Comparison of ENCODE assay signal across 27 mouse cellular contexts in the genomic region with DNA sequence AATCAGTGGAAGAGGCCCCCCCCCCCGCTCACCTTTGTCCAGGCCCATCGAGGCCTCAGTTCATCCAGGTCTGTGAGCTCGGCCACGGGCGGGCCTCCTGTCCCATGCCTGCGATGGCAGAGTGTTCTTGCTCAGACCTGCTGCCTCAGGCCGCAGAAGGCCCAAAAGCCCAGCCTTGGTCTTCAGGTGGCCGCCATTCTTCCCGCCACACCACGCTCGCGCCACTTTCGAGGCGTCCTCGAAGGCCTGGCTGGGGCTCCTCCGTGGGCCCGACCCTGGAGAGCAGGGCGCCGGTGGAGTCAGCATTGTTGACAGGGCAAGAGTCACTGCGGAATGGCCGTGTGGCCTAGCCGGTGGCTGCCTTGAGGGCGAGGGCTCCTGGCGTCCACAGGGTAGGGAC.
DNase-seq lines count a peak whose midpoint lies in the region; ATAC-seq lines count a peak whose summit lies in the region.
"Had no signal": no experiment of that assay in that cellular context is flagged by ENCODE, and none has a peak within 500 bp of the region (broad histone marks: within the 10 kb centered on the region; RNA-seq: fewer than 3 reads in every experiment).

No protein-coding gene starts in this region.

- H3K4me2 ChIP-seq in embryonic facial prominence, embryonic 15.5 days (replicated peaks), result no peak overlapping the region
- no peak overlapping the region for H3K4me2 ChIP-seq in heart, embryonic 16.5 days (ENCODE audit: low read depth, low read length)
- H3K4me2 ChIP-seq: embryonic facial prominence, embryonic 12.5 days; heart, embryonic 11.5 days; hindbrain, embryonic 13.5 days; intestine, embryonic 15.5 days had no signal

- 0 out of 2 replicates have a peak, but pooled peaks have one; percentile 24 for ATAC-seq in embryonic facial prominence, embryonic 15.5 days (ENCODE audit: insufficient number of reproducible peaks, low FRiP score, low TSS enrichment, low read depth)
- peak; percentile 37; the same call in 1 of the 2 replicates for ATAC-seq in heart, embryonic 16.5 days (replicated peaks; ENCODE audit: extremely low read depth, insufficient read depth, low FRiP score)
- ATAC-seq: forebrain, embryonic 14.5 days; forebrain, postnatal 0 days; hindbrain, embryonic 16.5 days; intestine, embryonic 15.5 days; Patski had no signal

- no peak for DNase-seq in embryonic facial prominence, embryonic 10.5 days (ENCODE audit: low spot score)
- no peak for DNase-seq in heart, adult 18-20 months
- peak; percentile 34 for DNase-seq in testis, postnatal 10 days (ENCODE audit: low spot score)
- no peak for DNase-seq in testis, postnatal 14 days (ENCODE audit: low spot score)
- DNase-seq: adrenal gland, postnatal 10 days; adrenal gland, postnatal 36 days; B cell, adult 2 months; cerebellum, adult 9-10 months; cerebellum, postnatal 14 days; forebrain, postnatal 0 days; gastrocnemius, adult 2 months; gastrocnemius, postnatal 14 days; heart, adult 2 months; heart, postnatal 10 days; heart, postnatal 36 days had no signal

- no peaks in the 10 kb centered on the region for H3K27me3 ChIP-seq in embryonic facial prominence, embryonic 15.5 days
- H3K27me3 ChIP-seq in embryonic facial prominence, embryonic 10.5 days (replicated peaks; ENCODE audit: low read depth, poor library complexity, severe bottlenecking), result no peaks in the 10 kb centered on the region
- H3K27me3 ChIP-seq in heart, embryonic 16.5 days (ENCODE audit: control insufficient read depth, insufficient read depth, low read length), result no peaks in the 10 kb centered on the region
- H3K27me3 ChIP-seq: embryonic facial prominence, embryonic 12.5 days; hindbrain, embryonic 13.5 days; intestine, embryonic 15.5 days; Patski had no signal

- no peak overlapping the region for H3K9ac ChIP-seq in embryonic facial prominence, embryonic 15.5 days
- H3K9ac ChIP-seq in heart, embryonic 16.5 days (ENCODE audit: low read length), result no peak overlapping the region
- H3K9ac ChIP-seq: embryonic facial prominence, embryonic 12.5 days; forebrain, postnatal 0 days; hindbrain, embryonic 13.5 days; intestine, embryonic 15.5 days had no signal

- H3K9me3 ChIP-seq in embryonic facial prominence, embryonic 15.5 days (replicated peaks), result 0 out of 2 replicates have a peak, but pooled peaks cover 5% of the 10 kb centered on the region
- peaks cover 35% of the 10 kb centered on the region for H3K9me3 ChIP-seq in embryonic facial prominence, embryonic 10.5 days
- peaks cover 10% of the 10 kb centered on the region for H3K9me3 ChIP-seq in heart, embryonic 16.5 days (replicated peaks; ENCODE audit: control insufficient read depth, low read length)
- H3K9me3 ChIP-seq: intestine, embryonic 15.5 days had no signal

- H3K27ac ChIP-seq in embryonic facial prominence, embryonic 15.5 days (replicated peaks), result no peak overlapping the region
- H3K27ac ChIP-seq in embryonic facial prominence, embryonic 10.5 days (replicated peaks), result no peak overlapping the region
- H3K27ac ChIP-seq in heart, embryonic 16.5 days (ENCODE audit: low read length), result no peak overlapping the region
- H3K27ac ChIP-seq: embryonic facial prominence, embryonic 12.5 days; gastrocnemius, adult 2 months; heart, adult 2 months; hindbrain, embryonic 10.5 days; hindbrain, embryonic 13.5 days; intestine, embryonic 15.5 days had no signal

- no peak overlapping the region for H3K4me3 ChIP-seq in embryonic facial prominence, embryonic 15.5 days (replicated peaks)
- no peak overlapping the region for H3K4me3 ChIP-seq in embryonic facial prominence, embryonic 10.5 days
- no peak overlapping the region for H3K4me3 ChIP-seq in heart, embryonic 16.5 days (ENCODE audit: low read length)
- H3K4me3 ChIP-seq: embryonic facial prominence, embryonic 12.5 days; erythroblast, embryonic 14.5 days; gastrocnemius, adult 2 months; heart, adult 2 months; hindbrain, embryonic 10.5 days; hindbrain, embryonic 13.5 days; intestine, embryonic 15.5 days had no signal

- no peaks in the 10 kb centered on the region for H3K4me1 ChIP-seq in embryonic facial prominence, embryonic 15.5 days
- no peaks in the 10 kb centered on the region for H3K4me1 ChIP-seq in embryonic facial prominence, embryonic 10.5 days
- H3K4me1 ChIP-seq in heart, embryonic 16.5 days (ENCODE audit: control insufficient read depth, insufficient read depth, low read length), result no peaks in the 10 kb centered on the region
- H3K4me1 ChIP-seq: embryonic facial prominence, embryonic 12.5 days; hindbrain, embryonic 10.5 days; hindbrain, embryonic 13.5 days; intestine, embryonic 15.5 days had no signal

- WGBS in embryonic facial prominence, embryonic 15.5 days, result 92% methylated on average over 24 of the region's 24 CpGs
- WGBS in embryonic facial prominence, embryonic 10.5 days, result 92% methylated on average over 24 of the region's 24 CpGs
- 85% methylated on average over 24 of the region's 24 CpGs for WGBS in heart, embryonic 16.5 days

- H3K36me3 ChIP-seq in embryonic facial prominence, embryonic 15.5 days, result no peaks in the 10 kb centered on the region
- H3K36me3 ChIP-seq in embryonic facial prominence, embryonic 10.5 days (replicated peaks), result no peaks in the 10 kb centered on the region
- H3K36me3 ChIP-seq in heart, embryonic 16.5 days (ENCODE audit: control insufficient read depth, insufficient read depth), result no peaks in the 10 kb centered on the region
- H3K36me3 ChIP-seq: embryonic facial prominence, embryonic 12.5 days; G1E; hindbrain, embryonic 10.5 days; hindbrain, embryonic 13.5 days; intestine, embryonic 15.5 days had no signal
